Mouse (Mus musculus) megakaryocyte progenitor cell, adult 5-6 weeks (primary cell): Measurements from ENCODE around the gene Ankzf1. TPM values are rescaled to one million over a fixed set of nuclear protein-coding genes. Genes with fewer than 3 reads are reported as not detected.
A peak's percentile ranks its signal among the peaks of the same experiment; 100 is the strongest.
"Not testable (repeated sequence)": the region's sequence is repeated elsewhere in the genome, so short reads cannot be mapped to it uniquely, and the experiment has no call there.

Experiments
- ATAC-seq: replicated peaks from 2 replicates; pipeline ENCODE4 v1.8.0; 2016; ENCODE audit warnings: mild to moderate bottlenecking, moderate TSS enrichment, inconsistent platforms; ENCODE audit not compliant: poor library complexity
- total RNA-seq, 2 experiments: library from RNA; stranded (forward) in 1 of 2; stranded (reverse) in 1 of 2; fragments of 157-497, 149-512 nt in 1 of 2; fragments of 200-1000 nt in 1 of 2; gene quantifications; 2 replicates each; pipeline versions ENCODE4 v1.2.3 to v1.2.4; 2015 to 2017

Gene Ankzf1
- total RNA-seq, 2 experiments from 2014 or later, result 7.7 to 21.7 TPM

GRCm38 (mm10) chr1:75222926-75223325 lies 31.0 kb downstream of the Ankzf1 start:
- no peak for ATAC-seq

- peak; percentile 45 for ATAC-seq
Observed at GRCm38 (mm10) chr1:75223532-75223931, 31.6 kb downstream of the Ankzf1 start.

DNA sequence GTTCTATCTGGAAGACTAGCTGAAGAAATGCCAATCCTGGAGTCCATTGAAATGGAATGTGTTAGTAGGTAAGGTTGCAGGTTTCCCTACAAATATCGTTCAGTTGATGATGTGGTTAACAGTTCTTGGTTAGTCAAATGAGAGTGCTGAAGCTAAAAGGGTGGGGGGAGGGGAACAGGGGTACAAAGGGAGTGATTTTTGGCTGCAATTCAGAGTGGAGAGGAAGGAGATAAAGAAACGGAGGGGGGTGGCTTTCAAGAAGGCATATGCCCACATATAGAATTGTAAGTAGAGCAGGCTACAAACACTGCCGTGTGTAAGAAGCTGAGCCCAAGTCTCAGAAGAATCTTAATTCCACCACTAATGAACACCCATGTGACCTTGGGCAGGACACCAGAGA lies 33.5 kb downstream of the Ankzf1 start:
- ATAC-seq, result no peak

DNA sequence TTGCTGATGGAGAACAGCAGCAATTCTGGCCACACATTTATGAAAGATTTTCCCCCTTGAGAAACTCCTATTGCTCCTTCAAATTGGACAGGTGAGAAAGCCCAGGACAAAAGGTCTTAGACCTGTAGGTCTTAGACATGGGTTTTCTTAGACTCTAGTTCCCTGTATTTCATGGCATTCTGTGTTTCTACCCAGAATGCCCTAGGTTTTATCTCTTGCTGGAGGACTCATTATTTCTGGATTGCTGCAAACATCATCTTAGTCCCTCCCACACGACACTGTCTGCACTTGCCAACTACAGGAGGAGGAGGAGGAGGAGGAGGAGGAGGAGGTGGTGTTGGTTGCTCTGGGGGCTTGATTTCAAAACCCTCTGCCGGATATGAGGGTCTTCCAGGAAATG lies 34.2 kb downstream of the Ankzf1 start:
- no peak for ATAC-seq

GRCm38 (mm10) chr1:75227653-75228052 lies 35.7 kb downstream of the Ankzf1 start:
- ATAC-seq, result no peak

DNA sequence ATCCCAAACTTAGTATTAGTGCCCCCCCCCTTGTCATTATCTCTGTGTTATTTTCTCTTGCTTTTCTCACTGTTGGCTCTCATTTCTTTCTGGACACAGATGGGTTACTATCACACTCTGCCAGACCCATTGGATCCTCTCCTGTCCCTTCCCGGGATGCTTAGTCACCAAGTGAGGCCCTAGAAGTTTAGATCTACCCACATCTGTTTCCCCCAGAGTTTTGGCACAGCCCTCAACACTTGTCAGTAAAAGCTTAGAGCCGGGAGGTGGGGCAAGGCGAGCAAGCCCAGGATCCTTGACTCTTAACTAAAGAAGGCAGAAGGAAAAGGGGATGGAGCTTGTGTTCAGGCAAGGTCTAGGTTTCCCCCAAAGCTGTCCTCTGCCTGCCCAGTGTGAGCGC lies 37.2 kb downstream of the Ankzf1 start:
- peak; percentile 79 for ATAC-seq

- ATAC-seq, result no peak
Observed at GRCm38 (mm10) chr1:75230335-75230994, 38.5 kb downstream of the Ankzf1 start.

GRCm38 (mm10) chr1:75231224-75231623 lies 39.3 kb downstream of the Ankzf1 start:
- no peak for ATAC-seq

DNA sequence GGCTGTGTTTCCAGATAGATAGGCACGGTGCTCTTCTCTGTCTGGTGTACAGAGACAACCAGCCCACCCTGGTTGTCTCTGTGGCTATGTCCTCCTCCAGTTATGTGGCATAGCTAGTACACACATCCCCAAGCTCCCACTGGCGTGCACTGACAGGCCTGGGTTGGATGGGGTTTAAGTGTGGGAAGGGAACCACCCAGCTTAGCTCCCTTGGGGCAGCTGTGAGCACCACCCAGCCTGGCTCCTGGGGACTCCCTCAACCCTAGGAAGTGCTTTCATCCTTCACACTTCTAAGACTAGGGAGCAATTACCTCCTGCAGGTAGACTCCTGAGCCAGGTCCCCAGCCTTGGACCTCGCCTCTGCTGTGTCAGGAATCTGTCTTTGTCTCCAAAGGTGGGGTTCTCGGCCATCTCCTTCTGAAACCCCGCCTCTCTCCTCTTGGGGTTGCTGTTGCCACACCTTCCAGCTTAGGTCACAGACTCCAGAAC lies 39.8 kb downstream of the Ankzf1 start, which contains the start of gene A630095N17Rik:
A630095N17Rik (minus strand) TSS at position 439 of the 489 bp plus-strand sequence.
- ATAC-seq, result no peak

- ATAC-seq, result not testable (repeated sequence)
Observed at GRCm38 (mm10) chr1:75232489-75232888, 40.5 kb downstream of the Ankzf1 start.

DNA sequence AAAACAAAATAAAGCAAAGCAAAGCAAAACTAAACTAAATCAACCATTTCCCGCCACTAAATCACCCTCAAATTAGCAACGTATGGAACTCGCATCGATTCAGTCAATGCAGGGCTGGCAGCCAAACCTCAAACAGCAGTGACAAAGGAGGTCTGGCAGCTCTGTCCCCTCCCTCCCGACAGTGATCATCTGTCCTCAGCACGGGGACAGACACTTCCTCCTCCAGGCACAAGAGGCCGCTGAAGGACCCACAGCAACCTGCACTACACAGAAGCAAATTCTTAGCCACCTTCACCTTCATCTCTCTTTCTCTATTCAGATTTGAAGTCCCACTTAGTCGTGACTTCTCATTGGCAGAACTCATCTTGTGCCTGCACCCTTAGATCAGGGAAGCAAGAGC lies 42.7 kb downstream of the Ankzf1 start:
- peak; percentile 79 for ATAC-seq

- ATAC-seq, result peak; percentile 69
Observed at GRCm38 (mm10) chr1:75236117-75237050, 44.4 kb downstream of the Ankzf1 start, which contains the start of gene Dnajb2. Gene Dnajb2 (plus strand): TSS chr1:75236406.

DNA sequence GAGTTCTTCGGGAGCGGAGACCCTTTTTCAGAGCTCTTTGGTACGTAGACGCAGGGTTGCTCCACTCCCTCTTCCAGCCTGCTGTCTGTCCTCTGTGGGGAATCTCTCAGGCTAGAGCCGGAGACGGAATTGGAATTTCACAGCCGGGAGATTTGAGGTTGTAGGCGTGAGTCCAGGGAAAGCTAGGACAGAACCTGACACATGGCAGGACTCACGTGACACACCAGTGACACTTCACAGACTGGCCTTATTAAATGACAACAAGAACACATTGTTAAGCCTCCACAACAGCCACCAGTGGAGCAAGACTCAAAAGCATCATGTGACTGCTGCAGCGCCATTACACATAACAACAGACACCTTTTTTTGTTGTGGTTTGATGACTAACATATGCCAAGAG lies 47.6 kb downstream of the Ankzf1 start:
- no peak for ATAC-seq

DNA sequence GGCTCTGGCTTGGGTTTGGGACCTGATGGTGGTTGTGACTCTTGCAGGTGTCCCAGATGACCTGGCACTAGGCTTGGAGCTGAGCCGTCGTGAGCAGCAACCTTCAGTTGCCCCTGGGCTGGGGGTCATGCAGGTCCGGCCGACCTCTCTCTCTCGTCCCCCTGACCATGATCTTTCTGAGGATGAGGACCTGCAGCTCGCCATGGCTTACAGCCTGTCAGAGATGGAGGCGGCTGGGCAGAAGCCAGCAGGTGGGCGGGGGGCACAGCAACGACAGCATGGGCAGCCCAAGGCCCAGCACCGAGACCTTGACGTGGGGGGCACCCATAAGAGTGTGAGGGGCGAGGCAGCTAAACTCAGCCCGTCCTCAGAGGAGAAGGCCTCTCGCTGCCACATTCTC lies 51.5 kb downstream of the Ankzf1 start:
- ATAC-seq, result no peak

GRCm38 (mm10) chr1:75244175-75244826 lies 52.4 kb downstream of the Ankzf1 start:
- no peak for ATAC-seq

DNA sequence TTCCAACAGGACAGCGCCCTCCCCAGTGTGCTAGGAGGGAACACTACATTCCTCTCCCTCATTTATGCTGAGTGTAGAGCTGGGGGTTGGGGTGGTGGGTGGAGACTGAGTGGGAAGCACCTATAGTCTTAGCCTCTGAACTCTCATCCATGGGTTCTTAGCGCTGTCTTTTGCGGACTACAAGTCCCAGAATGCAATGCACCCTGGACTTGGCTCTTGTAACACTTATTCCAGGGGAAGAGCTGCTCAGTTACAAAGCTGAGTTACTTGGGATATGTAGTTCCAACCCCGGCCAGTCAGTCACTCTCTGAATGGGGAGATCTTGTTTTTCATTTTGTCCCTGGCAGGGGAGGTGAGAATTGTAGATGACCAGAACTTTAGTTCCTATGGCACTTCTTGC lies 52.9 kb downstream of the Ankzf1 start:
- peak; percentile 86 for ATAC-seq

DNA sequence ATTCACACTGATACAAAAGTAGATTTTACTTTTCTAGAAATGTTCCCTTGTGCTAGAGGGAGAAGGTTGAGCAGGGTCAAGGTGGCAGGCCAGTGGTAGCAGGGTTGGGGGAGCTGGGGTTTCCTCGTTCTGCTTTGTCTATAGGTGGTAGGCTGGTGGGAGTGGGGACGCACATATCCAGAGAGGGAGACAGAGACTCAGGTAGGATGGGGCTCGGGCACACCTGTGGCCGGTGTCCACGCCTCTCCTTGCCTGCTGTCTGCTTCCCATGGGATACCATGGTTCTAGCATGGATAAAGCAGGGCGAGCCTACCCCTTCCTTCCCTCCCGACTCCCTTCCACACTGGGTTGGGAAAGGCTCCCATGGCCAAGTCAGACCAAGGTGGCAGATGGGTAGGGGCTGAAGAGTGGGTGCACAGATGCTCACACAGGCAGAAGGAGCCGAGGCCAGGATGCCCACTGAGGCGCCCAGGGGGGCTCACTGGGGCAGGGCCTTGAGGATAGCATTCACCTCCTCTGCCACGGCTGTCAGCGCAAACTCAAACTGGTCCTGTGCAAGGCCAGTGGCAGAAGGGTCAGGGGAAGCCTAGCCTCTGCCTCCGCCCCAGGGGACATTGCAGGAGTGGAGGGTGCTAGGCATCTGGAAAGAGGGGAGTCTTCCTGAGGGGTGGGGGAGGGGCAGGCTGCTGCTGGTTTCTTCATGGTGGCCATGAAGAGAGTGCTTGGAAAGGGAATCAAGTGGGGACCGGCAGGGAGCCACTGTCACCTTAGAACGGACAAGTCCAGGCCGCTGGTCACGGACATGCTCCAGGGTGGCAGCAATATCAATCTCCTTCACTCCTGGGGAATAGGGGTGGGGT lies 55.4 kb downstream of the Ankzf1 start:
- ATAC-seq, result no peak

- ATAC-seq, result no peak
Observed at GRCm38 (mm10) chr1:75248041-75248772, 56.3 kb downstream of the Ankzf1 start.
